Comparison of ENCODE assay signal across 14 mouse cellular contexts in the genomic region with DNA sequence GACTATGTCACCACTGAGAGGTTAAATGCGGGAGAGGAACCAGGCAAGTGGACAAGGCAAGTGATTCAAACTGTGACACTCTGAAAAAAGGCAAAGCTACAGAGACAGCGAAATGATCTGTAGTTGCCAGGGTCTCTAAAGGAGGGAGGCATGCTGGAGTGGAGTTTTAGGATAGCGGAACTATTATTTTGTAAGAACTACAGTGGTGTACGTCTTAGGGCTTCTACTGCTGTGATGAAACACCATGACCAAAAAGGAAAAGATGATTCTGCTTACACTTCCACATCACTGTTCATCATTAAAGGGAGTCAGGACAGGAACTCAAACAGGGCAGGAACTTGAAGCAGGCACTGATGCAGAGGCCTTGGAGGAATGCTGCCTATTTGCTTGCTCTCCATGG.
"Had no signal": no experiment of that assay in that cellular context is flagged by ENCODE, and none has a peak within 500 bp of the region (broad histone marks: within the 10 kb centered on the region; RNA-seq: fewer than 3 reads in every experiment).

No protein-coding gene starts in this region.

- H3K9ac ChIP-seq: liver, embryonic 15.5 days; lung, embryonic 14.5 days; neural tube, embryonic 13.5 days had no signal

- H3K9me3 ChIP-seq: limb, embryonic 10.5 days; liver, embryonic 15.5 days; neural tube, embryonic 13.5 days had no signal

- H3K4me2 ChIP-seq: liver, embryonic 11.5 days; liver, embryonic 15.5 days; lung, embryonic 14.5 days; neural tube, embryonic 13.5 days had no signal

- H3K27me3 ChIP-seq: neural tube, embryonic 13.5 days had no signal

- H3K36me3 ChIP-seq: limb, embryonic 10.5 days; liver, embryonic 15.5 days; neural tube, embryonic 13.5 days had no signal

- H3K4me1 ChIP-seq: liver, embryonic 15.5 days; neural tube, embryonic 13.5 days had no signal

- DNase-seq: kidney, adult 11 months; kidney, postnatal 14 days; lung, embryonic 14.5 days; lung, postnatal 14 days; midbrain, embryonic 14.5 days; right cerebral cortex, postnatal 4 days; spleen, adult 18-20 months; thymus, adult 18-20 months; thymus, postnatal 14 days had no signal

- H3K4me3 ChIP-seq: limb, embryonic 10.5 days; liver, embryonic 15.5 days; neural tube, embryonic 13.5 days had no signal

- H3K27ac ChIP-seq: limb, embryonic 10.5 days; liver, embryonic 15.5 days; macrophage; neural tube, embryonic 13.5 days had no signal
